In genomic region chr16:78511526-78511925, GRCm38 (mm10) we compare ENCODE assay signal across 26 mouse cellular contexts.
DNase-seq lines count a peak whose midpoint lies in the region; ATAC-seq and TF ChIP-seq lines count a peak whose summit lies in the region.
"Had no signal": no experiment of that assay in that cellular context is flagged by ENCODE, and none has a peak within 500 bp of the region (broad histone marks: within the 10 kb centered on the region; RNA-seq: fewer than 3 reads in every experiment).

No protein-coding gene starts in this region.

- ATAC-seq in hematopoietic stem cell, adult 5-6 weeks (replicated peaks in 1 of 2; ENCODE audit: insufficient read depth in 1 of 2, low FRiP score in 2 of 2, low TSS enrichment in 1 of 2, low read depth in 1 of 2, poor library complexity in 2 of 2, severe bottlenecking in 2 of 2) = peak; percentile 17 to 45; a peak in 3 of 4 replicates
- 0 out of 2 replicates have a peak, but pooled peaks have one; percentile 41 for ATAC-seq in neutrophil, adult 5-6 weeks (ENCODE audit: extremely low read depth, insufficient number of reproducible peaks, low FRiP score, poor library complexity, severe bottlenecking)
- ATAC-seq: forebrain, embryonic 13.5 days; forebrain, embryonic 16.5 days; hindbrain, embryonic 16.5 days; Patski had no signal

- no peaks in the 10 kb centered on the region for H3K79me2 ChIP-seq in heart, adult 2 months (replicated peaks; ENCODE audit: control insufficient read depth, insufficient read depth, low read length)

- H3K4me1 ChIP-seq in heart, adult 2 months (ENCODE audit: control insufficient read depth, insufficient read depth, low read length) = no peaks in the 10 kb centered on the region
- H3K4me1 ChIP-seq: forebrain, embryonic 10.5 days; forebrain, embryonic 13.5 days; heart, embryonic 10.5 days; hindbrain, embryonic 12.5 days had no signal

- peak; percentile 22 for DNase-seq in heart, adult 11 months
- no peak for DNase-seq in heart, adult 2 months
- DNase-seq in R1 (ENCODE audit: low read depth, low spot score) = peak; percentile 27
- DNase-seq in spleen, adult 18-20 months = no peak
- DNase-seq in left cerebral cortex, adult 9 months (ENCODE audit: low spot score in 2 of 2) = no peak
- DNase-seq: adrenal gland, adult 2 months; adrenal gland, postnatal 14 days; cerebellum, adult 11-12 months; cerebellum, adult 8-10 months; cerebellum, postnatal 10 days; cerebellum, postnatal 36 days; gastrocnemius, postnatal 10 days; gastrocnemius, postnatal 36 days; heart, adult 18-20 months; heart, postnatal 14 days; heart, postnatal 4 days had no signal

- TF ChIP-seq CTCF in heart, adult 2 months (IDR thresholded peaks at IDR 0.05) = no peak

- no peaks in the 10 kb centered on the region for H3K27me3 ChIP-seq in heart, adult 2 months (ENCODE audit: control insufficient read depth, insufficient read depth, low read length)
- H3K27me3 ChIP-seq: forebrain, embryonic 13.5 days; heart, embryonic 13.5 days; hindbrain, embryonic 12.5 days had no signal

- 64% methylated on average over 8 of the region's 8 CpGs for WGBS in heart, adult 2 months

- H3K27ac ChIP-seq in heart, adult 2 months = no peak overlapping the region
- H3K27ac ChIP-seq: forebrain, embryonic 10.5 days; forebrain, embryonic 13.5 days; heart, embryonic 10.5 days; heart, embryonic 13.5 days; hindbrain, embryonic 12.5 days had no signal

- no peak overlapping the region for H3K9ac ChIP-seq in heart, adult 2 months (ENCODE audit: low read depth, low read length)
- H3K9ac ChIP-seq: forebrain, embryonic 13.5 days; heart, embryonic 13.5 days; hindbrain, embryonic 12.5 days had no signal

- no peak overlapping the region for H3K4me3 ChIP-seq in heart, adult 2 months
- H3K4me3 ChIP-seq: forebrain, embryonic 10.5 days; forebrain, embryonic 13.5 days; heart, embryonic 10.5 days; heart, embryonic 13.5 days; hindbrain, embryonic 12.5 days had no signal

- H3K36me3 ChIP-seq in heart, adult 2 months (ENCODE audit: control insufficient read depth, insufficient read depth, low read length) = no peaks in the 10 kb centered on the region
- H3K36me3 ChIP-seq: forebrain, embryonic 10.5 days; heart, embryonic 10.5 days; heart, embryonic 13.5 days; hindbrain, embryonic 12.5 days had no signal

- intact Hi-C loops in heart, adult 2 months (cut with DNase I) = no loop called here

- no peak for TF ChIP-seq EP300 in heart, adult 2 months (IDR thresholded peaks at IDR 0.05; ENCODE audit: insufficient read depth, low read depth, low read length)

- no peak for TF ChIP-seq POLR2A in heart, adult 2 months (IDR thresholded peaks at IDR 0.05; ENCODE audit: insufficient read depth, low read depth, low read length)

Comparison
In these comparisons a context has a peak if more than half of its experiments do, and no peak if none do; other contexts are left out.
1. DNase-seq: peak in heart, adult 11 months (single experiment) and R1 (single experiment); none in heart, adult 2 months (0 of 2), spleen, adult 18-20 months (0 of 2) and left cerebral cortex, adult 9 months (0 of 2).